Mouse (Mus musculus) thymus, adult 2 months (tissue): ENCODE measurements around the gene Satl1. TPM values are rescaled to one million over a fixed set of nuclear protein-coding genes. Genes with fewer than 3 reads are reported as not detected.
"Not testable (repeated sequence)": the region's sequence is repeated elsewhere in the genome, so short reads cannot be mapped to it uniquely, and the experiment has no call there.

Experiments used
- DNase-seq: peaks from one replicate; pipeline ENCODE4 v3.0.0; 2021
- H3K27ac ChIP-seq: fragments of 200-500 bp; 2 replicates; pipeline ENCODE4 v1.5.1; 2012; ENCODE audit warnings: low read length, control low read depth; ENCODE audit not compliant: control insufficient read depth, insufficient read depth
- H3K27me3 ChIP-seq: fragments of 200-500 bp; 2 replicates; pipeline ENCODE4 v1.6.1; 2012; ENCODE audit warnings: mild to moderate bottlenecking, low read length, moderate library complexity, mixed read lengths; ENCODE audit not compliant: control insufficient read depth, insufficient read depth
- H3K36me3 ChIP-seq: fragments of 200-500 bp; 2 replicates; pipeline ENCODE4 v1.6.1; 2012; ENCODE audit warnings: mild to moderate bottlenecking, low read length, moderate library complexity; ENCODE audit not compliant: control insufficient read depth, insufficient read depth
- H3K4me1 ChIP-seq: fragments of 200-500 bp; replicated peaks from 2 replicates; pipeline ENCODE4 v1.6.1; 2012; ENCODE audit warnings: low read length; ENCODE audit not compliant: control insufficient read depth, insufficient read depth
- H3K4me3 ChIP-seq: fragments of 200-500 bp; 2 replicates; pipeline ENCODE4 v1.5.1; 2012; ENCODE audit warnings: mild to moderate bottlenecking, low read length, control low read depth, moderate library complexity; ENCODE audit not compliant: control insufficient read depth, insufficient read depth
- CTCF ChIP-seq: fragments of 200-500 bp; IDR thresholded peaks from 2 replicates; pipeline ENCODE4 v1.5.1; 2012; ENCODE audit warnings: mild to moderate bottlenecking, control low read depth, low read length, moderate library complexity, borderline replicate concordance; ENCODE audit not compliant: control insufficient read depth, poor library complexity, insufficient read depth; ENCODE audit errors: extremely low read depth
- POLR2A ChIP-seq: fragments of 200-500 bp; IDR thresholded peaks from 2 replicates; pipeline ENCODE4 v1.6.1; 2012; ENCODE audit warnings: mild to moderate bottlenecking, low read length, control low read depth, moderate library complexity; ENCODE audit not compliant: control insufficient read depth, poor library complexity, insufficient read depth; ENCODE audit errors: extremely low read depth
- WGBS: fragments of 180-500 bp; shearing (Covaris S2); methylation state at CpG from one replicate; pipeline ENCODE4 v1.1.7; 2018; 5-methylcytosine and 5-hydroxymethylcytosine counted together
- polyA plus RNA-seq: library from polyadenylated mRNA; depleted of rRNA; stranded (reverse); fragments of >200 nt; gene quantifications from 2 replicates; pipeline ENCODE4 v1.2.3, GENCODE M21; 2012; rRNA removed

The Satl1 gene
- not detected in 2 replicates for polyA plus RNA-seq

- Histone ChIP-seq H3K4me3 (no peak within 1 kb of the TSS), H3K4me1 (no peaks in the 10 kb centered on the region), H3K27ac (no peak within 1 kb of the TSS), H3K27me3 (no peaks in the 10 kb centered on the region), H3K36me3 (no peaks in the 10 kb centered on the region)
- TF ChIP-seq POLR2A (no peak), CTCF (no peak)
- DNase-seq: no peak
- 92% methylated on average over 3 of the region's 3 CpGs for WGBS
Measured at GRCm38 (mm10) chrX:112406679-112407078, at the start of gene Satl1. Satl1 (minus strand) TSS chrX:112406779.

GRCm38 (mm10) chrX:112438064-112438463 is 31.5 kb upstream of the Satl1 start:
- no peak overlapping the region for H3K4me3 ChIP-seq
- 89% methylated on average over 2 of the region's 2 CpGs for WGBS
- TF ChIP-seq POLR2A (no peak), CTCF (no peak)
- H3K4me1 ChIP-seq: no peaks in the 10 kb centered on the region
- H3K27me3 ChIP-seq: no peaks in the 10 kb centered on the region
- H3K36me3 ChIP-seq: no peaks in the 10 kb centered on the region
- DNase-seq: no peak
- H3K27ac ChIP-seq: no peak overlapping the region

- Histone ChIP-seq H3K27me3 (no peaks in the 10 kb centered on the region), H3K36me3 (no peaks in the 10 kb centered on the region), H3K4me3 (no peak overlapping the region), H3K27ac (no peak overlapping the region), H3K4me1 (no peaks in the 10 kb centered on the region)
- 86% methylated on average over 1 of the region's 1 CpGs for WGBS
- no peak for TF ChIP-seq POLR2A
- TF ChIP-seq CTCF: no peak
- DNase-seq: no peak
Measured at GRCm38 (mm10) chrX:112437580-112437979, 31.0 kb upstream of the Satl1 start.

GRCm38 (mm10) chrX:112422998-112423397 is 16.4 kb upstream of the Satl1 start:
- H3K36me3 ChIP-seq, H3K27ac ChIP-seq, H3K4me1 ChIP-seq, DNase-seq, H3K4me3 ChIP-seq, H3K27me3 ChIP-seq: not testable (repeated sequence)
- WGBS: 35% methylated on average over 2 of the region's 2 CpGs

- H3K27ac ChIP-seq: no peak overlapping the region
- no peak for TF ChIP-seq POLR2A
- TF ChIP-seq CTCF: no peak
- WGBS: 85% methylated on average over 2 of the region's 2 CpGs
Measured at GRCm38 (mm10) chrX:112412309-112412708, 5.7 kb upstream of the Satl1 start.

GRCm38 (mm10) chrX:112370577-112371410 is 35.8 kb downstream of the Satl1 start:
- WGBS: 91% methylated on average over 5 of the region's 5 CpGs
- not testable (repeated sequence) for H3K27ac ChIP-seq, H3K36me3 ChIP-seq, H3K27me3 ChIP-seq, H3K4me1 ChIP-seq, H3K4me3 ChIP-seq
- DNase-seq: peak; percentile 28

More at GRCm38 (mm10) chrX:112412309-112412708, 5.7 kb upstream of the Satl1 start:
- Histone ChIP-seq H3K27me3 (no peaks in the 10 kb centered on the region), H3K4me1 (no peaks in the 10 kb centered on the region), H3K36me3 (no peaks in the 10 kb centered on the region), H3K4me3 (no peak overlapping the region)
- no peak for DNase-seq

GRCm38 (mm10) chrX:112368426-112368825 is 38.2 kb downstream of the Satl1 start:
- DNase-seq: no peak
- no peaks in the 10 kb centered on the region for H3K4me1 ChIP-seq
- no peak overlapping the region for H3K27ac ChIP-seq
- TF ChIP-seq POLR2A (no peak), CTCF (no peak)
- no peaks in the 10 kb centered on the region for H3K36me3 ChIP-seq
- H3K27me3 ChIP-seq: no peaks in the 10 kb centered on the region
- 57% methylated on average over 4 of the region's 4 CpGs for WGBS
- no peak overlapping the region for H3K4me3 ChIP-seq
